Mouse (Mus musculus): Measurements from ENCODE around the gene Nr2f2.

GRCm38 (mm10) chr7:70368268-70368655 is 1.7 kb upstream of the Nr2f2 start:
- TF ChIP-seq POLR2A (IDR thresholded peaks at IDR 0.05; ENCODE audit: borderline replicate concordance, insufficient read depth, low read length) = no peak
- TF ChIP-seq CTCF (IDR thresholded peaks at IDR 0.05; ENCODE audit: borderline replicate concordance, insufficient read depth, low read depth, low read length) = no peak
